Mouse (Mus musculus) midbrain, embryonic 10.5 days (tissue): ENCODE results near the gene Klf4. TPM values are rescaled to one million over a fixed set of nuclear protein-coding genes. Genes with fewer than 3 reads are reported as not detected.

Source experiments
- DNase-seq: peaks from one replicate; pipeline ENCODE4 v3.0.0-alpha.2; 2017; ENCODE audit warnings: low spot score
- H3K27ac ChIP-seq: fragments of 300-500 bp; sonication (generic); replicated peaks from 2 replicates; pipeline ENCODE4 v1.5.1; 2016; ENCODE audit warnings: mild to moderate bottlenecking
- H3K27me3 ChIP-seq: fragments of 300-500 bp; sonication (generic); 2 replicates; pipeline ENCODE4 v1.6.1; 2016; ENCODE audit warnings: low read depth, mild to moderate bottlenecking; ENCODE audit not compliant: poor library complexity, severe bottlenecking
- H3K36me3 ChIP-seq: fragments of 300-500 bp; sonication (generic); 2 replicates; pipeline ENCODE4 v1.6.1; 2016; ENCODE audit warnings: mild to moderate bottlenecking, moderate library complexity
- H3K4me1 ChIP-seq: fragments of 300-500 bp; sonication (generic); 2 replicates; pipeline ENCODE4 v1.6.1; 2016
- H3K4me3 ChIP-seq: fragments of 300-500 bp; sonication (generic); 2 replicates; pipeline ENCODE4 v1.5.1; 2016; ENCODE audit warnings: mild to moderate bottlenecking, moderate library complexity
- H3K9me3 ChIP-seq: fragments of 300-500 bp; sonication (generic); replicated peaks from 2 replicates; pipeline ENCODE4 v1.6.1; 2016; ENCODE audit warnings: mild to moderate bottlenecking
- WGBS: fragments of 180-500 bp; shearing (Covaris S2); methylation state at CpG from one replicate; pipeline ENCODE4 v1.1.7; 2016; 5-methylcytosine and 5-hydroxymethylcytosine counted together
- polyA plus RNA-seq: library from polyadenylated mRNA; unstranded; fragments of >200 nt; fragmentation: Nextera tagmentation; extraction: Ambion mirVana; gene quantifications from 2 replicates; pipeline ENCODE4 v1.2.1, GENCODE M21; 2016

The Klf4 gene
- polyA plus RNA-seq, 1 experiment from 2014 or later = 1.00 TPM

GRCm38 (mm10) chr4:55533803-55534254 is 1.6 kb upstream of the Klf4 start:
- Histone ChIP-seq H3K27me3 (peaks cover 78% of the 10 kb centered on the region), H3K4me3 (peak overlapping the region; percentile 73), H3K27ac (no peak overlapping the region), H3K9me3 (no peaks in the 10 kb centered on the region), H3K4me1 (peaks cover 40% of the 10 kb centered on the region), H3K36me3 (no peaks in the 10 kb centered on the region)
- WGBS = 1% methylated on average over 23 of the region's 23 CpGs
- DNase-seq = peak; percentile 36

- no peak for DNase-seq
- WGBS = under 1% methylated on average over 21 of the region's 21 CpGs
These were observed 1.0 kb upstream of the Klf4 start for GRCm38 (mm10) chr4:55533196-55533802.

GRCm38 (mm10) chr4:55531856-55532406 is 335 bp downstream of the Klf4 start:
- Histone ChIP-seq H3K4me1 (peaks cover 40% of the 10 kb centered on the region), H3K36me3 (no peaks in the 10 kb centered on the region), H3K9me3 (no peaks in the 10 kb centered on the region), H3K4me3 (peak overlapping the region; percentile 73), H3K27ac (peak overlapping the region; percentile 91), H3K27me3 (peaks cover 82% of the 10 kb centered on the region)
- under 1% methylated on average over 32 of the region's 42 CpGs for WGBS
- no peak for DNase-seq

More at GRCm38 (mm10) chr4:55533196-55533802, 1.0 kb upstream of the Klf4 start:
- Histone ChIP-seq H3K4me3 (peak overlapping the region; percentile 73), H3K27me3 (peaks cover 82% of the 10 kb centered on the region), H3K9me3 (no peaks in the 10 kb centered on the region), H3K27ac (peak overlapping the region; percentile 91), H3K4me1 (peaks cover 40% of the 10 kb centered on the region), H3K36me3 (no peaks in the 10 kb centered on the region)

- Histone ChIP-seq H3K27me3 (peaks cover 76% of the 10 kb centered on the region), H3K27ac (no peak overlapping the region)
- WGBS = 1% methylated on average over 56 of the region's 56 CpGs
These were observed 990 bp downstream of the Klf4 start for GRCm38 (mm10) chr4:55531096-55531855.

GRCm38 (mm10) chr4:55530731-55531095 is 1.6 kb downstream of the Klf4 start:
- DNase-seq = no peak
- H3K36me3 ChIP-seq = no peaks in the 10 kb centered on the region
- H3K4me1 ChIP-seq = peaks cover 40% of the 10 kb centered on the region
- H3K4me3 ChIP-seq = peak overlapping the region; percentile 73
- H3K27me3 ChIP-seq = peaks cover 71% of the 10 kb centered on the region
- 0 out of 2 replicates have a peak overlapping the region, but pooled peaks have one; percentile 64 for H3K27ac ChIP-seq
- WGBS = under 1% methylated on average over 20 of the region's 20 CpGs
- no peaks in the 10 kb centered on the region for H3K9me3 ChIP-seq

More at GRCm38 (mm10) chr4:55531096-55531855, 990 bp downstream of the Klf4 start:
- Histone ChIP-seq H3K9me3 (no peaks in the 10 kb centered on the region), H3K36me3 (no peaks in the 10 kb centered on the region), H3K4me3 (peak overlapping the region; percentile 73), H3K4me1 (peaks cover 40% of the 10 kb centered on the region)
- DNase-seq = peak; percentile 55

- peaks cover 40% of the 10 kb centered on the region for H3K4me1 ChIP-seq
- WGBS = 0% methylated on average over 27 of the region's 27 CpGs
- H3K36me3 ChIP-seq = no peaks in the 10 kb centered on the region
- H3K4me3 ChIP-seq = peak overlapping the region; percentile 73
- peak; percentile 85 for DNase-seq
- peak overlapping the region; percentile 64 for H3K27ac ChIP-seq
- H3K27me3 ChIP-seq = peaks cover 66% of the 10 kb centered on the region
- H3K9me3 ChIP-seq = no peaks in the 10 kb centered on the region
These were observed 2.0 kb downstream of the Klf4 start for GRCm38 (mm10) chr4:55530236-55530635.

- no peak overlapping the region for H3K27ac ChIP-seq
- 87% methylated on average over 4 of the region's 4 CpGs for WGBS
- H3K36me3 ChIP-seq = no peaks in the 10 kb centered on the region
- H3K27me3 ChIP-seq = peaks cover 47% of the 10 kb centered on the region
- H3K9me3 ChIP-seq = no peaks in the 10 kb centered on the region
- no peak overlapping the region for H3K4me3 ChIP-seq
- DNase-seq = no peak
- peaks cover 33% of the 10 kb centered on the region for H3K4me1 ChIP-seq
These were observed 3.9 kb downstream of the Klf4 start for GRCm38 (mm10) chr4:55528404-55528803.

GRCm38 (mm10) chr4:55527931-55528330 is 4.3 kb downstream of the Klf4 start:
- WGBS = 82% methylated on average over 12 of the region's 12 CpGs
- Histone ChIP-seq H3K9me3 (no peaks in the 10 kb centered on the region), H3K4me3 (no peak overlapping the region), H3K27me3 (peaks cover 43% of the 10 kb centered on the region), H3K27ac (no peak overlapping the region), H3K4me1 (peaks cover 29% of the 10 kb centered on the region), H3K36me3 (no peaks in the 10 kb centered on the region)
- DNase-seq = no peak

GRCm38 (mm10) chr4:55526247-55527115 is 5.8 kb downstream of the Klf4 start:
- 85% methylated on average over 5 of the region's 5 CpGs for WGBS
- Histone ChIP-seq H3K4me1 (peaks cover 25% of the 10 kb centered on the region), H3K36me3 (no peaks in the 10 kb centered on the region), H3K27me3 (peaks cover 36% of the 10 kb centered on the region), H3K27ac (no peak overlapping the region), H3K9me3 (no peaks in the 10 kb centered on the region), H3K4me3 (no peak overlapping the region)
- DNase-seq = no peak

- Histone ChIP-seq H3K27ac (no peak overlapping the region), H3K4me3 (no peak overlapping the region), H3K9me3 (no peaks in the 10 kb centered on the region), H3K36me3 (no peaks in the 10 kb centered on the region), H3K27me3 (peaks cover 19% of the 10 kb centered on the region), H3K4me1 (peaks cover 16% of the 10 kb centered on the region)
- no peak for DNase-seq
- WGBS = 78% methylated on average over 4 of the region's 4 CpGs
These were observed 8.3 kb downstream of the Klf4 start for GRCm38 (mm10) chr4:55523921-55524320.

GRCm38 (mm10) chr4:55517438-55517837 is 14.8 kb downstream of the Klf4 start:
- H3K4me3 ChIP-seq = no peak overlapping the region
- no peak overlapping the region for H3K27ac ChIP-seq
- H3K4me1 ChIP-seq = peaks cover 27% of the 10 kb centered on the region
- no peaks in the 10 kb centered on the region for H3K36me3 ChIP-seq
- peaks cover 45% of the 10 kb centered on the region for H3K27me3 ChIP-seq
- DNase-seq = no peak
- 90% methylated on average over 7 of the region's 7 CpGs for WGBS
- no peaks in the 10 kb centered on the region for H3K9me3 ChIP-seq

GRCm38 (mm10) chr4:55516048-55516447 is 16.2 kb downstream of the Klf4 start:
- WGBS = 88% methylated on average over 8 of the region's 8 CpGs
- DNase-seq = no peak
- H3K9me3 ChIP-seq = no peaks in the 10 kb centered on the region
- H3K27ac ChIP-seq = no peak overlapping the region
- H3K27me3 ChIP-seq = peaks cover 39% of the 10 kb centered on the region
- H3K36me3 ChIP-seq = no peaks in the 10 kb centered on the region
- peaks cover 23% of the 10 kb centered on the region for H3K4me1 ChIP-seq
- no peak overlapping the region for H3K4me3 ChIP-seq
